Mouse (Mus musculus): ENCODE data around the gene Mxd3.

The Mxd3 gene

DNA sequence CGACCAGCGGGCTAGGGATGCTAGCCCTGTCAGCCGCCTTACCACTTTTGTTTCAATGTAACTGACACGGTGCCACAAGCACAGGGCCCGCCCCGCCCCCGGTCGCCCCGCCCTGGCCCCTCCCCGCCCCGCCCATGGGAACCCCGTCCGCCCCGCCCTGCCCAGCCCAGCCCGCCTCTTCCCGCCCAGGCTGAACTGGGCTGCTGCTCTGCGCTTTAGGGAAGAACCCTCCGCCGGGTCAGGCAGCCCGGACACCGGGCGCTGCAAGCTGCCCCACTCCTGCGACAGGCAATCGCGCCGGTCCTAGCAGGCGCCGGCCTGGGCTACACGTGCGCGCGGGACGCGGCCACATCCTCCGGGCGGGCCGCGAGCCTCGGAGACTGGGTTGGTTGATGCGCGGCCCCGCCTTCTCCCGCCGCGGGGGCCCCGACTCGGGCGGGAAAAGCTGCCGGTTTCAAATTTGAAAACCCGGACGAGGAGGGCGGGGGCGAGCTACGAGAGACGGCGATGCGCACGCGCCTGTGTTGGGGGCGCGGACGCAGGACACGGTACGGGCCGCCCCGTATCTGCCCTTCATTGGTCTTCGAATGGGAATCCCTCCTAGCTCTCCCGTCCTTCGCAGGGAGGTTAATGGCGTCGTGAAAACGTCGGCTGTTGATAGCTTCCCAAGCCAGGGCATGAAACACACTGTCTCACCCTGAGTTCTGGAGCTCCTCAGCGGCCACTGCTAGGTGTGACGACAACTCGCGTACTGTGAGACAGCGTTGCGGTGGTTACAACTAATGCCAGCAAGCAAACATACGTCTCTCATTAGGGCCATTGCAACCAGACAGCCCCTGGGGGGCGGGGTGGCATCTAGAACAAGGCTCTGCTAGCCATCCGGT is at the start of gene Mxd3:
Gene Mxd3, minus strand, starts transcription at position 141 of the 884 bp plus-strand sequence.
- DNase-seq (ENCODE audit: low spot score), result peak; percentile 81

DNA sequence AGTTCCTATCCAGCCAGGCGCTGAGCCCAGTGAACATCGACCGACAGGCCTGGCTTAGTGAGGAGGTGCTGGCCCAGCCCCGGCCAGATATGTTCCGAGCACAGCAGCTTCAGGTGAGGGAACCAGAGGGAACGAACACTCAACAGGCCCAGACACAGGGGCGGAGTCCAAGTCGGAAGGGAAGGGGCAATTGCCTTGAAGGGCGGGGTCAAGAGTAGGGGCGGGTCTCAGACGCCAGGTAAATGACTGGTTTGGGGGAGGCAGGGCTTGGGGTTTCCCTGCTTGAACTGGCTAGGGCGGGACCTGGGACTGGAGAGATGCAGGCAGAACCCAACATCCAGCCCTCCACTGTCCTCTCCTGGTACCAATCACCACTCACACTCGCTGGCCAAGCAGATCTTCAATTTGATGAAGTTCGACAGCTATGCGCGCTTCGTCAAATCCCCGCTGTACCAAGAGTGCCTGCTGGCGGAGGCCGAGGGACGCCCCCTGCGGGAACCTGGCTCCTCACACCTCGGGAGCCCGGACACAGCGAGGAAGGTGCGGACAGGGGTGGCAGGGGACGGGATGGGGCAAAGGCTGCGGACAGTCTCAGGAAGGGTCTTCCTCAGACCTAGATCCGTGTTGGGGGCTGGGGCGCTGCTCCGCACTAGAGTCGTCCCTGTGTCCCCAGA is 49.4 kb upstream of the Mxd3 start:
- DNase-seq (ENCODE audit: low spot score), result no peak

DNA sequence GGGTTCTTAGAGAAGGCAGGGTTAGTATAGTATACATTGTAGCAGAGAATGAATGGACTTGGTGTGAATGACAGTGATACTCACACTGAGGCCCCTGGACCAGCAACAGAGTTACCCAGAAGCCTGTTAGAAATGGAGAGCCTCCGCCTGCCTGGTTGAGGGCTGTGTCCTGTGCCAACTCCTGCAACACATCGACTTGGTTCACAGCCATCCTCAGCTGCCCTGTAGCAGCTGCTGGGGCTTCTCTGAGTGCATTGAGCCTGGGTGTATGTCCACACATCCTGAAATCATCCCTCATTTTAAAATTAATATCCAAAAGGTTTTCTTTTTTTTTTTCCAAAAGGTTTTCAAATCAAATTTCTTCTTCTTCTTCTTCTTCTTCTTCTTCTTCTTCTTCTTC is 46.3 kb upstream of the Mxd3 start:
- DNase-seq (ENCODE audit: low spot score), result no peak

DNA sequence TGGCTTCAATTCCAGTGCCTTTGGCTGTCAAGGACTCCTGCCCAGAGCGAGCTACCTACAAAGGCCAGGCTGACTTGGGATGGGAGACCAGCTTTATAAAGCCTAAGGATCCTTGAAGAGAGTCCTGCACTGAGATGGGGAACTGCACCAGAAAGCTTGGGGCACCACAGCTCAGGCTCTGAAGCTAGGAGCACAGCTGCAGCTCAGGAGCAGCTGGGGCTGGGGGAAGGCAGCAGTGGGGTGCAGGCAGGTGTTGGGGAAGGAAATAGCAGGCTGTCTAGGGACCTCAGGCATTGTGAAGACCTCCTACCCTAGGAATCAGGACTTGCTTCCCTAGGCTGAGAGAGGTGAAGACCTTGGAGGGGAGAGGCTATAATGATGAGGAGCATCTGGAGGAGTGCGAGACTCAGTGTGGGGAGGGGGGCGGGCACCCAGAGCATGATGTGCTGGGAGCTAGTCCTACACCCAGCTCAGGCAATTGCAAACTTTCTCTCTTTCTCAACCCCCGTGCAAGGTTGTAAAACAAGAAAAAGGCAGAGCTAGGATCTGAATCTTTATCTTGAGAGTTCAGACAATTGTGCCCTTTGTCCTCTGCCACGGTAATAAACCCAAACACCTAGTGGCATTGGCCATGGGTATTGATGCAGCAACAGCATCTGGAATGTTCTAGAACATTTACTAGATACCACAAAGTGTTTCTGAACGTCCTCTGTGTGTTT is 44.7 kb upstream of the Mxd3 start:
- DNase-seq (ENCODE audit: low spot score), result no peak

DNA sequence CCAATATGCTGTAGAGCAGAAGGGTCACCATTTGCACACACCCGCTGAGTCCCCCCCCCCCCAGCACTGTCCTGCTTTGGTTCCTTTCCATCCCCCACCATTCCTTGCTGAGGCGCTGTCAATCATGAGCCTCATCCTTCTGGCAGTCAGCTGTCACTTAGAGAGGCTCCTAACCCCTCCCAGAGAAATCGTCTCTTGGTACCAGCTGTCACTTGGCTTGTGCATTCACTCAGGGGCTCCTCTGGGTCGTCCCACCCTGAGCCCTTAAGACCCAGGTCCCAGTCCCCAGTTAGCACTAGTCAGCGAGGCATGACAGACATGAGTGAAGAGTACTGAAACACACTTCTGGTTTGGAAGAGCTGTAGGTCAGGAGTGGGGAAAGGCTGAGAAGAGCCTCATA is 42.1 kb upstream of the Mxd3 start:
- DNase-seq (ENCODE audit: low spot score), result no peak

DNA sequence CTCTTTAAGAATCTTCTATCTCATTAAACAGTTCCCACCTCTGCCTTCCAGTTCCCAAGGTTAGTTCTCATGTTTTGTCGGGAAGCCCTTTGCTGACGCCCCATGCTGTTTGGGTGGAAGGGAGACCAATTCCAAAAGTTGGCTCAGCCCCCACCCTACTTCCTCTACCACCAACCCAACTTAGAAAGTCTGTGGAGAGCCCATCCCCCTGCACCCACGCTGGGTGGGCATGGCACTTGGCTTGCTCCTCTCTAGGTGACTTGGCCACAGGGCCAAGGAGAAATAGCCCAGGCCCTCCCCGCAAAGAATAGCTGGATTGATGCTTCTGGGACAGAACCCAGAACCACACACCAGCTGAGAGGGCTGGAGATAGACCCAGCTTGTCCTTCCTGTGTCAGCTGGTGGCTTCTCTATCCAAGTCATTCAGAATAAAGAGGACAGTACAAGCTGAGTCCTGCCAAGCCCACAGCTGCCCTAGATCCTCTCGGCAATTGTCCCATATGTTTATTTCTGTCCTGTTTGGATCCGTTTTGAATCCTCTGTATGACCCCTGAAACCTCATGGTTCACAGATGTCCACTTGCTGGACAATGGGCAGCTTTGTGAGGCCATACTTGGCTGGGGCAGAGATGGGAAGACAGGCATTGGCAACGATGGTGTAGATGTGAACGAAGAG is 41.5 kb upstream of the Mxd3 start:
- DNase-seq (ENCODE audit: low spot score), result no peak

DNA sequence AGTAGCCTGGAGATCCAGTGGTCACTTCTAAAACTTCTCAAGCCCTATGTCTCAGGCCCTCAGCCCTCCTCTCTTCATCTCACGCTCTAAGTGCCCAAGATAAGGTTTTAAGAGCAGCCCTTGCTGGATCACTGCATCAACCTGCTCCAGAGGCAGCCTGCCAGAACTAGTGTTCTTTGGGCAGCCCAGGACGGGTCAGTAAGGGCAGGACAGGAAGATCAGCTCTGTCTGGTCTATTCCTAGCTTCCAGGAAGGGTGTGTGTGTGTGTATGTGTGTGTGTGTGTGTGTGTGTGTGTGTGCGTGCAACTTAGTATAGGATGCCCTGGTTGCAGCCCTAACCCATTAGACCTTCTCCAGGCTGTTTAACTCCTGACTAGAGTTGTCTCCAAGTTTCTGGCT is 40.6 kb upstream of the Mxd3 start:
- no peak for DNase-seq (ENCODE audit: low spot score)

DNA sequence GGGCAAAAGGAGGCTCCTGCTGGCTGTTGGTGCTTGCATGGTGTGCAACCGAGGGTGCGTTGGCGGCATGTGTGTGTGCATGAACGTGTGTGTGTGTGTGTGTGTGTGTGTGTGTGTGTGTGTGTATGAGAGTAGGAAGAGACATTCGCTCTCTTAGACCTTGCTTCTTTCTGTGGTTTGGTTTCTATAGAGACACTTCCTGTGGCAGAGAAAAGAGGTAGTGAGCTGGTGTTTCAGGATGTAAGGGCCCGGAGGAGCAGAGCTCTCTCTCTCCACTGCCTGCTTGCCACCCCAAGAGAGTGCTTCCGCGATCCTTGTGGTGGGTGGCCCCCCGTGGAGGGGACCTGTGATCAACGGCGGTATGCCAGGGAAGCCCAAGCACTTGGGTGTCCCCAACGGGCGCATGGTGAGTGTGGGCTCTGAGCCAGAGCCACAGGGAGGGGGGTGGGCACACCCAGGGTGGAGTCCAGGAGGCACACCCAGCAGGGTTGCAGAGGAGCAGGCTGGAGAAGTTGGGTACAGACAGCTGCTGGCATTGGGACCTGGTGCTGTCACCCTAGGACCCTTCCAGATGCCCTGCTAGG is 40.0 kb upstream of the Mxd3 start, which contains the start of gene Rgs14:
Gene Rgs14, plus strand, starts transcription at position 202 of the 584 bp plus-strand sequence.
- peak; percentile 79 for DNase-seq (ENCODE audit: low spot score)

DNA sequence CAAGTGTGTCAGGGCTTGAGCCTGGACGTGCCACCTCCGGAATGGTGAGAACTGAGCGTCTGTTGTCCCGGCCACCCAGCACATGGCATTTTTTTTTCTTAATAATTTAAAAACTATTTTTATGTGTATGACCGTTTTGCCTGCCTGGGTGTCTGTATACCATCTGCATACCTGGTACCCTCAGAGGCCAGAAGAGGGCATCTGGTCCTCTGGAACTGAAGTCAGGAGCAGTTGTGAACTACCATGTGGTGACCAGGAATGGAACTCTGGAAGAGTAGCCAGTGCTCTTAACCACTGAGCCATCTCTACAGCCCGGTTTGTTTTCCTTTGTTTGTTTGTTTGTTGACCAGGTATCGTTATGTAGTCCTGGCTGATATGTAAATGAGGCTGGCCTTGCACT is 38.8 kb upstream of the Mxd3 start:
- DNase-seq (ENCODE audit: low spot score), result no peak

DNA sequence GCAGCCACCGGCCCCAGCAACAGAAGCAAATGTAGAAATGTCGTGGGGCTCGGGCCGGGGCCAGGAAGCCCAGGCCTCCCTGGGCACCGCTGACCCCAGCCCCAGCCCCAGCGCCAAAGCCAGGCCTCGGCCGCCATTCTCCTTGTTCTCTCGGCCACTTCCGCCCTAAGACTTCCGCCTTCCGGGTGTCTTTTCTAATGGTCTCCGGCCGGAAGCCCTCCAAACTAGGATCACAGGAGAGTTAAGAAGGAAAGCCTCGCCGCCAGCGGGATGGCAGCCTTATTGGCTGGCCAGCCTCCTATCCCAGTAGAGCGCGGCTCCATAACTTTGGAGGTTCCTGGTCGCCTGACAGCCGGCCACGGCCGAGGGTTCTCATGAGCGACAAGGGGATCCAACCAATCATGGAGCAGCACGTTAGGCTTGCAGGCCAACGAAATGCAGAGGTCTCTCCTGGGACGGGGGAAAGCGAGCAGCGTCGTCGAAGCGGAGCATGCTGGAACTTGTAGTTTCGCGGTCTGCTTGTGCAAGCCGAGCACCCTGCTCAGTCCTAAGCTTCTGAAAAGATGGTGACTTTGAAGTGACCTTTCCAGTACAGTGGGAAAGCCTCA is 32.9 kb upstream of the Mxd3 start, which contains the start of gene Lman2:
Gene Lman2, minus strand, starts transcription at position 331 of the 608 bp plus-strand sequence.
- peak; percentile 93 for DNase-seq (ENCODE audit: low spot score)

DNA sequence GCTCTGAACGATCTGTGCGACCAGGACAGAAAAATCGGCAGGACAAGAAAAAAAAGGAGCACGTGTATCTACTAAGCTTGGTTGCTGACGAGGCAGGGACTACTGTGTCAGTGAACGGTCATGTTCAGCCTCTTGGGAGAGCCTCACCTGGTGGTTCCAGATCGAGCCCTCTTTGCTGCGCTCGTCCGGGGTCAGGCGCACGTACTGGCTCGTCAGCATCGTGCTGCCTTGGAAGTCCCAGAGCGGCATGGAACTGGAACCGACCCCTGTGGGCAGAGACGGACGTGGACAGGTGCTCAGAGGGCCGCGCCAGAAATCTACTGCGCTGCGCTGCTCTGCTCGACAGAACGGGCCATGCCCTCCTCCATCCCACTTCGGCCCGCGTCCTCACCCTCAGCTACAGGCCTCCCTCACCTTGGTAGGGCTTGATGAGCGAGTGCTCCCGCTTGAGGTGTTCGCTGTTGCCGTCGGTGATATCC is 32.4 kb upstream of the Mxd3 start:
- peak; percentile 33 for DNase-seq (ENCODE audit: low spot score)

DNA sequence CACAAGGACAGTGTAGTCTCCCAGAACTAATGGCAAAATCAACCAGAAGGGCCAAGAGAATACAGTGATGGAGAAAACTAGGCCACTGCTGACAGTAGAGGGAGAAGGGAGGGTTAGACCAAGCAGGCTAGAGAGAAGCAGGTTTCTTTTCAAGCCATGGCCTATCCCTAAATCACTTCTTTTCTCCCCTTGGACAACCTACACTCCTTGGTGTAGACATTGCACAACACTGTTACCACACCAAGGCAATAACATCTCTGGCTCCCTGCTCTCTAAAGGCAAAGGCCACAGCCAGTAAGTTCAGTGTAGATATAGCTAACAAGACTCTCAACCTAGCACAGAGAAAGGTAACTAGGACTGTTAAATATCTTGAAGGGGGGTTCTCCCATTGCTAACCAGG is 31.5 kb upstream of the Mxd3 start:
- no peak for DNase-seq (ENCODE audit: low spot score)

DNA sequence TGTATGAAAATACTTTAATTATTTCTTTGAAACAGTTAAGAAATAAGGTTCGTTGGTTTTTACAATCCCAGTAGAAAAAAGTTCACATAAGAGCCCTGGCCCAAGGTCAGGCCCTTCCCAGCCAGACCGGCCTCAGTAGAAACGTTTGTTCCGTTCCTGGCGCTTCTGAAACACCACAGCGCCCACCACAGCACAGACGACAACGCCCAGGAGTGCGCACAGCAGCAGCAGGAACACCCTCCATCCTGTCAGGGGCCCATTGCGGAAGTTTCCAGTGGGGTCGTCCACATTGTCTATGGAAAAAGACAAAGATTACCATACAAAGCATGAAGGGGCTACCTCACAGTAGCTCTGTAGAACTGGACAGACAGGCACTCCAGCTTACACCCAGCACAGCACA is 17.1 kb upstream of the Mxd3 start:
- DNase-seq (ENCODE audit: low spot score), result no peak

DNA sequence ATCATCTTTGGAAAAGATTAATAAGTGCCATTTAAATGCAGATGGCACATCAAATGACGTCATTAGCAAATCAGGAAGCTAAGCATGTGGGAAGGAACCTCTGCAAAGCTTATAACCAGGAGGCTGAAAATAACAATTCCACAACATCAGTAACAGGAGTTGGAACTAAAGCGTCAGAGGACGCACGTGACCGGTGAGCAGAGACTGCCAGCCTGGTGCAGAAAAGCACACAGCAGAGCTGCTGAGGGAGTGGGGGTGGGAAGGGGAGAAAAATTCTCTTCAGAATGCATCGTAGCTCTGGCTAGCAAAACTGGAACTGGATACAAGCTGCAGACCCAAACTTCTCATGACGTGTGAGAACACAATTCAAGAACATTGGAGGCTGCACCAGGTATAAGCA is 14.7 kb upstream of the Mxd3 start:
- no peak for DNase-seq (ENCODE audit: low spot score)

DNA sequence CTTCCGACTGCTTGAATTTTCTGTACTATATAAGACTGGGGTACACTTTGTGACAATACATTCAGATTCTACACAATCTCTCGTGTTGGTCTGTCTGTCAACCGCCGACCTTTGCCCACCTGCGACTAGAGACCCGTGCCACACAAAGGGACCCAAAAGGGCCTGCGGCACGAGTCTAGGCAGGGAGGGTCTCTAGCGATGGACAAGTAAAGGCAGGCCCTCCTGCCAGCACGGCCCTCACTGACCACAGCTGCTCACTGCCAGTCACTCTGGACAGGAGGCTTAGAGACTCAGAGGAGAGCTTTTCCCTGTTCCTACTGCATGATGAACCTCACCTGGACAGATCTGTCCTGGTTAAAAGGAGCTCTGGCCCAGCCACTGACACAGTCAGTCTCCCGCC is 12.8 kb upstream of the Mxd3 start:
- no peak for DNase-seq (ENCODE audit: low spot score)

DNA sequence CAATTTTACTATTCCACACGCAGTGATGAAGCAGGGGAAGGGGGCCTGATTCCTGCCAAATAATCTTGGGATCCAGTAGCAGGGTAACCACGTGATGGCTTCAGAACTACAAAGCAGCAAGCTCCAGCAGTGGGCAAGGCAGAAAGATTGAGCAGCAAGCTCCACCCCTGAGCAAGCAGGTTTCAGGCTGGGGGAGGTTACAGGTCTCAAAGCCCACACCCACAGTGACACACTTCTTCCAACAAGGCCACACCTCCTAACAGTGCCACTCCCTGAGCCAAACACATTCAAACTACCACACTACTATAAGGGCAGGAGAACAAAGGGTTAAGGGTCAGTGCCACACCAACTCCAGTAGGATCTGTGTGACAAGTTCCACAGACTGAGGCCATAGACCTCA is 9.6 kb upstream of the Mxd3 start:
- no peak for DNase-seq (ENCODE audit: low spot score)

DNA sequence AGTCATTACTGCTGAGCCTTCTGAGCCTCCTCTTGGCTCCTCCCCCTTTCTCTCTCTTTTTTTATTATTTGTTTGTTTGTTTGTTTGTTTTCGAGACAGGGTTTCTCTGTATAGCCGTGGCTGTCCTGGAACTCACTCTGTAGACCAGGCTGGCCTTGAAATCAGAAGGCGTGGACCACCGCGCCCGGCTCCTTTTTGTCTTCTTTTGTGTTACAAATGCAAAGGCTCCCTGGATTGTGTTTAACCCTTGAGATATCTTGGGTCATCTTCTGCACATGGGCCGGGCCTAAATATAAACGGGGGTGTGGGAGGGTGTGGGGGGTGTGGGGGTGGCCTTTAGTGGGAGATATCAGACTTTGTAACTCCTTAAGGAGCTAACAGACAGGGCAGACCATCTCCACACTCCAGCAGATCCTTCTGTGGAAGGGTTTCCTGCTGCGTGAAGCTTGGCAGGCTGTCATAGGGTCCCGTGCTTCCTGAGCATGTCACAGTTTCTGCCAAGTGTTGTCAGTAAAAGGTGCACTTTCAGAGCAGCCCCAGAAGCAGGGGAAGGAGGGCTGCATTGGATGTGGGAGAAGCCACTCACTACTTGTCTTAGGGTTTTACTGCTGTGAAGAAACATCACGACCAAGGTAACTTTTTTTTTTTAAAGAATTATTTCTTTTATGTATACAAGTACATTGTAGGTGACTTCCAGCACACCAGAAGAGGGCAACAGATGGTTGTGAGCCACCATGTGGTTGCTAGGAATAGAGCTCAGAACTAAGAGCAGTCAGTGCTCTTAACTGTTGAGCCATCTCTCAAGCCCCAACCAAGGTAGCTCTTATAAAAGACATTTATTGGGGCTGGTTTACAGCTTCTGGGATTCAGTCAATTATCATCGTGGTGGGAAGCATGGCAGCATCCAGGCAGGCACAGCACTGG is 8.8 kb upstream of the Mxd3 start:
- no peak for DNase-seq (ENCODE audit: low spot score)

DNA sequence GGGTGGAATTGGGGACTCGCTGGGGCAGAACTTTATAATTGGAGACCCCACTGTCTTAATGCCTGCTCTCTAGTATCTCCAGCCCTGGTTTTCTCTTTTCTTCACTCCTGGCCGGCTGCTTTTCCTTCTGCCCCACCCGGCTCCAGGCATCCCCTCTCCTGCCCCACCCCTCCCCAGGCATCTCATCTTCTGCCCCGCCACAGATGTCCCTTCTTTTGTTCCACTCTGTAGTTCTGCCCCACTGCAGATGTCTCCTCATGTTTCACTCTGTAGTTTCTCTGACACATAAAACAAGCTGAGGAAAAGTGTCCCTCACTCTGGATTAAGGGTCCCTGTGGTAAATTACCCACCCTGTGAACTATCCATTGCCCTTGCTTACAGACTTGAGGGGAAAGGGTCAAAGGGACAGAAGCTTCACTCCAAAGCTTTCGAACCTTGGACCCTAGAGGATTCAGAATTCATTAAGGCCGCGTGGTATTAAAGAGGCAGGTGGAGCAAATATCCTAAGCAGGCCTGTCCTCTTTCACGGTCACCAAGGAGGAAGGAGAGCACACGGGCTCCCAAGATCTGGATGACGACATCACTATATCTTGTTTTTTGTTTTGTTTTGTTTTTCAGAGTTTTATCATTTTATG is 7.8 kb upstream of the Mxd3 start:
- no peak for DNase-seq (ENCODE audit: low spot score)

DNA sequence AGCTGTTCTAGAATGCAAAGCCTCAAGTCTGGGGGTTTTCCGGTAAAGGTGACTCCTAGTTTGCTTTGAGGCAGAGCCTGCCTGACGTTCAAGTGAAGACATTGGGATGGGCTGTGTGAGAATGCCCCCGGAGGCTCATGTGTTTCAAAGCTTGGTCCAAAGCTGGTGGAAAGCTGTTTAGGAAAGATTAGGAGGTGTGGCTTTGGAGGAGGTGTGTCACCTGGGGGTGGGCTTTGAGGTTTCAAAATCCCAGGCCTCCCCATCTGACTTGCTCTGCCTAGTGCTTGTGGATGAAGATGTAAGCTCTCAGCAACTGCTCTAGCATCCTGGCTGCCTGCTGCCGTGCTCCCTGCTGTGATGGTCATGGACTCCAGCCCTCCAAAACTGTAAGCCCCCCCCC is 6.1 kb upstream of the Mxd3 start:
- no peak for DNase-seq (ENCODE audit: low spot score)

DNA sequence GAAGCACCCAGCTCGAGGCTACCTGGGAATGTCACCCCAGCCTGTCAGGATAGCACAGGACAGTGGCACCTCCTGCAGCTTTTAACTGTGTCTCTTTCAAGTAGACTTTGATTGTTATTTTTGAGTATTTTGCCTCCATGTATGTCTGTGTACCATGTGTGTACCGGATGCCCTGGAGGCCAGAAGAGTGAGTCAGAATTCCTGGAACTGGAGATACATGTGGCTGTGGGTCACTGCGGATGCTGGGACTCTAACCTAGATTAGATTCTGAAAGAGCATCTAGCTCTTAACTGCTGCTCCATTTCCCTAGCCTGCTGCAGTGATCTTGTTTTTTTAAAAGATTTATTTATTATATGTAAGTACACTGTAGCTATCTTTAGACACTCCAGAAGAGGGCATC is 2.7 kb upstream of the Mxd3 start:
- DNase-seq (ENCODE audit: low spot score), result no peak
